Comparison of ENCODE assay signal across 28 mouse cellular contexts in genomic region chr15:27693235-27693634, GRCm38 (mm10). TPM values are rescaled to one million over a fixed set of nuclear protein-coding genes. Genes with fewer than 3 reads are reported as not detected.
DNase-seq lines count a peak whose midpoint lies in the region; ATAC-seq lines count a peak whose summit lies in the region.
"Had no signal": no experiment of that assay in that cellular context is flagged by ENCODE, and none has a peak within 500 bp of the region (broad histone marks: within the 10 kb centered on the region; RNA-seq: fewer than 3 reads in every experiment).

No protein-coding gene starts in this region.

- H3K4me3 ChIP-seq in midbrain, embryonic 11.5 days (ENCODE audit: low read depth, low read length) = no peak overlapping the region
- no peak overlapping the region for H3K4me3 ChIP-seq in midbrain, embryonic 14.5 days (replicated peaks; ENCODE audit: low read depth, low read length)
- H3K4me3 ChIP-seq in hindbrain, embryonic 16.5 days (ENCODE audit: low read length) = no peak overlapping the region
- H3K4me3 ChIP-seq: embryonic facial prominence, embryonic 13.5 days; embryonic facial prominence, embryonic 15.5 days; erythroblast, embryonic 14.5 days; forebrain, embryonic 10.5 days; forebrain, embryonic 12.5 days had no signal

- peak; percentile 17 for DNase-seq in midbrain, embryonic 11.5 days (ENCODE audit: low spot score, missing footprints)
- no peak for DNase-seq in midbrain, embryonic 14.5 days
- no peak for DNase-seq in frontal cortex, postnatal 36 days (ENCODE audit: low spot score in 2 of 2)
- DNase-seq: adrenal gland, adult 8-10 months; adrenal gland, postnatal 14 days; adrenal gland, postnatal 36 days; B cell, adult 2 months; cerebellum, adult 11 months; cerebellum, adult 18-20 months; cerebellum, adult 8-10 months; cerebellum, adult 9-11 months; cerebellum, postnatal 14 days; cerebellum, postnatal 36 days; embryo, embryonic 11 days had no signal

- no peak overlapping the region for H3K9ac ChIP-seq in midbrain, embryonic 11.5 days (ENCODE audit: low read length)
- no peak overlapping the region for H3K9ac ChIP-seq in midbrain, embryonic 14.5 days (replicated peaks; ENCODE audit: low read length)
- H3K9ac ChIP-seq in hindbrain, embryonic 16.5 days (ENCODE audit: low read depth, low read length) = no peak overlapping the region
- H3K9ac ChIP-seq: embryonic facial prominence, embryonic 13.5 days; embryonic facial prominence, embryonic 15.5 days; forebrain, embryonic 12.5 days had no signal

- H3K4me1 ChIP-seq in midbrain, embryonic 11.5 days (ENCODE audit: control insufficient read depth, insufficient read depth, low read length) = no peaks in the 10 kb centered on the region
- H3K4me1 ChIP-seq in midbrain, embryonic 14.5 days (ENCODE audit: control insufficient read depth, insufficient read depth, low read length) = no peaks in the 10 kb centered on the region
- H3K4me1 ChIP-seq in hindbrain, embryonic 16.5 days (ENCODE audit: control insufficient read depth, insufficient read depth, low read depth, low read length) = no peaks in the 10 kb centered on the region
- H3K4me1 ChIP-seq: embryonic facial prominence, embryonic 13.5 days; embryonic facial prominence, embryonic 15.5 days; forebrain, embryonic 10.5 days; forebrain, embryonic 12.5 days had no signal

- no peaks in the 10 kb centered on the region for H3K9me3 ChIP-seq in midbrain, embryonic 11.5 days (ENCODE audit: control insufficient read depth, low read length)
- H3K9me3 ChIP-seq in midbrain, embryonic 14.5 days (ENCODE audit: control insufficient read depth, low read length) = no peaks in the 10 kb centered on the region
- H3K9me3 ChIP-seq in hindbrain, embryonic 16.5 days (ENCODE audit: control insufficient read depth, low read length) = no peaks in the 10 kb centered on the region
- H3K9me3 ChIP-seq: embryonic facial prominence, embryonic 13.5 days; embryonic facial prominence, embryonic 15.5 days; forebrain, embryonic 10.5 days; forebrain, embryonic 12.5 days; G1E had no signal

- H3K4me2 ChIP-seq in midbrain, embryonic 11.5 days = no peak overlapping the region
- no peak overlapping the region for H3K4me2 ChIP-seq in midbrain, embryonic 14.5 days (ENCODE audit: low read length)
- H3K4me2 ChIP-seq in hindbrain, embryonic 16.5 days (ENCODE audit: low read length) = no peak overlapping the region
- H3K4me2 ChIP-seq: embryonic facial prominence, embryonic 13.5 days; embryonic facial prominence, embryonic 15.5 days; forebrain, embryonic 12.5 days had no signal

- H3K27ac ChIP-seq in midbrain, embryonic 11.5 days (ENCODE audit: low read depth, low read length) = no peak overlapping the region
- no peak overlapping the region for H3K27ac ChIP-seq in midbrain, embryonic 14.5 days (replicated peaks; ENCODE audit: low read depth, low read length)
- H3K27ac ChIP-seq in hindbrain, embryonic 16.5 days (ENCODE audit: low read depth, low read length) = no peak overlapping the region
- H3K27ac ChIP-seq: embryonic facial prominence, embryonic 13.5 days; embryonic facial prominence, embryonic 15.5 days; forebrain, embryonic 10.5 days; forebrain, embryonic 12.5 days had no signal

- no peak for ATAC-seq in midbrain, embryonic 11.5 days (ENCODE audit: low FRiP score)
- no peak for ATAC-seq in midbrain, embryonic 14.5 days (ENCODE audit: low FRiP score, low TSS enrichment)
- ATAC-seq in granulocyte monocyte progenitor cell, adult 5-6 weeks (replicated peaks; ENCODE audit: poor library complexity, severe bottlenecking) = 0 out of 2 replicates have a peak, but pooled peaks have one; percentile 25
- peak; percentile 59 for ATAC-seq in megakaryocyte progenitor cell, adult 5-6 weeks (replicated peaks; ENCODE audit: poor library complexity)
- ATAC-seq in hindbrain, embryonic 16.5 days = no peak
- ATAC-seq: activated CD4-positive, CD25-positive, alpha-beta regulatory T cell, adult 4 months; CD4-positive, CD25-positive, alpha-beta regulatory T cell, adult 4 months; forebrain, embryonic 14.5 days; forebrain, embryonic 16.5 days had no signal

- 92% methylated on average over 10 of the region's 10 CpGs for WGBS in midbrain, embryonic 11.5 days
- 93% methylated on average over 10 of the region's 10 CpGs for WGBS in midbrain, embryonic 14.5 days
- 94% methylated on average over 10 of the region's 10 CpGs for WGBS in hindbrain, embryonic 16.5 days

- no peaks in the 10 kb centered on the region for H3K36me3 ChIP-seq in midbrain, embryonic 11.5 days (ENCODE audit: control insufficient read depth, insufficient read depth, low read length)
- H3K36me3 ChIP-seq in midbrain, embryonic 14.5 days (ENCODE audit: control insufficient read depth, insufficient read depth, low read length) = no peaks in the 10 kb centered on the region
- H3K36me3 ChIP-seq in hindbrain, embryonic 16.5 days (ENCODE audit: control insufficient read depth, insufficient read depth, low read length) = no peaks in the 10 kb centered on the region
- H3K36me3 ChIP-seq: embryonic facial prominence, embryonic 13.5 days; embryonic facial prominence, embryonic 15.5 days; forebrain, embryonic 10.5 days; forebrain, embryonic 12.5 days; G1E had no signal

- H3K27me3 ChIP-seq in midbrain, embryonic 11.5 days (ENCODE audit: control insufficient read depth, insufficient read depth, low read length) = no peaks in the 10 kb centered on the region
- no peaks in the 10 kb centered on the region for H3K27me3 ChIP-seq in midbrain, embryonic 14.5 days (ENCODE audit: control insufficient read depth, insufficient read depth, low read length)
- H3K27me3 ChIP-seq in hindbrain, embryonic 16.5 days (replicated peaks; ENCODE audit: control insufficient read depth, insufficient read depth, low read length) = no peaks in the 10 kb centered on the region
- H3K27me3 ChIP-seq: CH12.LX; embryonic facial prominence, embryonic 13.5 days; embryonic facial prominence, embryonic 15.5 days; forebrain, embryonic 12.5 days had no signal

RNA-seq across cellular contexts. Expression of gene Otulinl, which starts 11.9 kb away (rescaled TPM):
- 6.1 and 7.5 TPM in 2 replicates for polyA plus RNA-seq in midbrain, embryonic 11.5 days (2014; fragmentation: Nextera tagmentation; extraction: Ambion mirVana)
- polyA plus RNA-seq in midbrain, embryonic 14.5 days (2014; fragmentation: Nextera tagmentation; extraction: Ambion mirVana) = 6.5 and 10.7 TPM in 2 replicates
- 56.7 and 73.7 TPM in 2 replicates for total RNA-seq in granulocyte monocyte progenitor cell, adult 5-6 weeks (2014; fragmentation: Nextera tagmentation)
- 29.6 and 35.3 TPM in 2 replicates for total RNA-seq in granulocyte monocyte progenitor cell, adult 5-6 weeks (2017)
- 69.7 and 87.3 TPM in 2 replicates for total RNA-seq in megakaryocyte progenitor cell, adult 5-6 weeks (2015)
- 30.3 and 37.4 TPM in 2 replicates for total RNA-seq in megakaryocyte progenitor cell, adult 5-6 weeks (2017)
- 14.8 and 16.2 TPM in 2 replicates for polyA plus RNA-seq in hindbrain, embryonic 16.5 days (2015; fragmentation: Nextera tagmentation; extraction: Ambion mirVana)
- total RNA-seq: G1E had no signal
- polyA plus RNA-seq: G1E had no signal

Comparison
In these comparisons a context has a peak if more than half of its experiments do, and no peak if none do; other contexts are left out.
1. ATAC-seq: peak in granulocyte monocyte progenitor cell, adult 5-6 weeks (single experiment) and megakaryocyte progenitor cell, adult 5-6 weeks (single experiment); none in midbrain, embryonic 11.5 days (single experiment), midbrain, embryonic 14.5 days (single experiment) and hindbrain, embryonic 16.5 days (single experiment).